Mouse (Mus musculus) embryonic facial prominence, embryonic 11.5 days (tissue): ENCODE measurements around the gene Pfdn5. TPM values are rescaled to one million over a fixed set of nuclear protein-coding genes. Genes with fewer than 3 reads are reported as not detected.

ENCODE experiments used
- ATAC-seq: fragments of 200-750 bp; cut with Nextera tagmentation; replicated peaks from 2 replicates; pipeline ENCODE4 v1.8.0; 2017; ENCODE audit warnings: low read depth; ENCODE audit not compliant: insufficient number of reproducible peaks, low FRiP score, low TSS enrichment
- DNase-seq: peaks from one replicate; pipeline ENCODE4 v3.0.0-alpha.2; 2015; ENCODE audit warnings: low spot score
- H3K27ac ChIP-seq: fragments of 300-500 bp; sonication (generic); replicated peaks from 2 replicates; pipeline ENCODE4 v1.5.1; 2014; ENCODE audit warnings: mild to moderate bottlenecking, low read depth, low read length, control low read depth
- H3K27me3 ChIP-seq: fragments of 300-500 bp; sonication (generic); 2 replicates; pipeline ENCODE4 v1.6.1; 2014; ENCODE audit warnings: mild to moderate bottlenecking, low read length, moderate library complexity, mixed read lengths; ENCODE audit not compliant: control insufficient read depth, insufficient read depth
- H3K36me3 ChIP-seq: fragments of 300-500 bp; sonication (generic); replicated peaks from 2 replicates; pipeline ENCODE4 v1.6.1; 2014; ENCODE audit warnings: low read depth, mild to moderate bottlenecking, low read length, moderate library complexity, mixed read lengths; ENCODE audit not compliant: control insufficient read depth, insufficient read depth
- H3K4me1 ChIP-seq: fragments of 300-500 bp; sonication (generic); 2 replicates; pipeline ENCODE4 v1.6.1; 2014; ENCODE audit warnings: low read length, mixed read lengths; ENCODE audit not compliant: control insufficient read depth, insufficient read depth
- H3K4me2 ChIP-seq: fragments of 300-500 bp; sonication (generic); 2 replicates; pipeline ENCODE4 v1.6.1; 2014; ENCODE audit warnings: low read depth, mild to moderate bottlenecking, control low read depth, low read length, moderate library complexity
- H3K4me3 ChIP-seq: fragments of 300-500 bp; sonication (generic); 2 replicates; pipeline ENCODE4 v1.5.1; 2014; ENCODE audit warnings: low read depth, low read length, control low read depth
- H3K9ac ChIP-seq: fragments of 300-500 bp; sonication (generic); replicated peaks from 2 replicates; pipeline ENCODE4 v1.6.1; 2014; ENCODE audit warnings: mild to moderate bottlenecking, control low read depth, low read length
- H3K9me3 ChIP-seq: fragments of 300-500 bp; sonication (generic); replicated peaks from 2 replicates; pipeline ENCODE4 v1.6.1; 2016; ENCODE audit warnings: mild to moderate bottlenecking, low read length, inconsistent platforms, mixed read lengths; ENCODE audit not compliant: control insufficient read depth
- WGBS: fragments of 180-500 bp; shearing (Covaris S2); extraction: QIAGEN DNeasy Blood & Tissue Kit; methylation state at CpG from one replicate; pipeline ENCODE4 v1.1.7; 2014; 5-methylcytosine and 5-hydroxymethylcytosine counted together
- polyA plus RNA-seq: library from polyadenylated mRNA; unstranded; fragments of >200 nt; fragmentation: Nextera tagmentation; extraction: Ambion mirVana; gene quantifications from 2 replicates; pipeline ENCODE4 v1.2.1, GENCODE M21; 2014

The Pfdn5 gene
- polyA plus RNA-seq, 1 experiment from 2014 or later, result 453 TPM

DNA sequence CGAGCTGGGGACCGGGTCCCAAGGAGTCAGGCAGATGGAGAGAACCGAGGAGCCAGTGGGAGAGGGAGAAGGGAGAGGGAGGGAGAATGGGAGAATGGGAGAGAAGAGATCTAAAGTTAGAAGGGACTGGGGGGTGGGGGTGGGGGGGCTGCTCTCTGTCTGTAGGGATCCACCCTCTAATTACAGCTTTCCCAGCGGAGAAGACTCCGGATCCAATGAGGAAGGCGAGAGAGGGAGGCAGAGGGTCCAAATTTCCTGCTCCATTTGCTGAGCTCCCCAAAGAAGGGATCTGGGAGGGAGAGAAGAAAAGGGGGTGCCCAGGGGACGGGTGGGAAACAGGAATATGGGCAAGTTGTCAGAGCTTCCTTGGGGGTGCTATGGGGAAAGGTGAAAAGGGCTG is 40.3 kb downstream of the Pfdn5 start:
- H3K27me3 ChIP-seq, result no peaks in the 10 kb centered on the region; the same call in 1 of the 2 replicates
- H3K9me3 ChIP-seq, result no peaks in the 10 kb centered on the region
- peaks cover 15% of the 10 kb centered on the region for H3K4me1 ChIP-seq
- no peak for DNase-seq
- peak overlapping the region; percentile 48 for H3K4me2 ChIP-seq
- ATAC-seq, result no peak
- H3K27ac ChIP-seq, result no peak overlapping the region
- H3K36me3 ChIP-seq, result no peaks in the 10 kb centered on the region
- peak overlapping the region; percentile 22 for H3K4me3 ChIP-seq
- peak overlapping the region; percentile 53 for H3K9ac ChIP-seq
- WGBS, result 2% methylated on average over 7 of the region's 7 CpGs

DNA sequence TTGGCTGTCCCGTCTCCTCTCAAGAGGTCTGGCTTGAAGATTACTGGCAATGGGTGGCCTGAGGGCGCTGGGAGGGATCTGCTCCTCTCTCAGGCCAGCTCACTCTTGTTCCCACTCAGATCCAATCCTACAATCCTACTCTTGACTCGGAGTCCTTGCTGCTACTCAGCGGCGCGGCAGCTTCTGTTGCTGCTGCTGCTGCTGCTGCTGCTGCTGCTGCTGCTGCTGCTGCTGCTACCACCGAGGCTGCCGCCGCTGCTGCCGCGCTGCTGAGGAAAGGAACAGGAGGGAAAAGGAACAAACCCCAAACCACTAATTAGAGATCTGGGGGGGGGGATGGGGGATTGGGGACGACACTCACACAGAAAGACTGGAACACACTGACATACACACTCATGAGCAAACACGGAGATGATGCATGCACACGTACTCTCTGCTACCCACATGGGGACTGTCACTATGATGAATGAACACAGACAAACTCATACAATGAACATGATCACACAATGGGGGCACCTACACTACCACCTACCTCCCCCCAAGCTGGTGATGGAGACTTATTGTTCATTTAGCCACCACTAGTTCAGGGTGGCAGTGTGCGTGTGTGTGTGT is 40.9 kb downstream of the Pfdn5 start, which contains the start of gene Sp7:
Sp7 (minus strand) TSS at position 450 of the 612 bp plus-strand sequence.
- H3K36me3 ChIP-seq, result no peaks in the 10 kb centered on the region
- peak; percentile 50 for DNase-seq
- H3K9ac ChIP-seq, result peak within 1 kb of the TSS; percentile 53
- no peak within 1 kb of the TSS for H3K27ac ChIP-seq
- H3K4me3 ChIP-seq, result peak within 1 kb of the TSS; percentile 22
- H3K27me3 ChIP-seq, result no peaks in the 10 kb centered on the region; the same call in 1 of the 2 replicates
- ATAC-seq, result no peak
- H3K4me1 ChIP-seq, result peaks cover 15% of the 10 kb centered on the region
- H3K4me2 ChIP-seq, result peak within 1 kb of the TSS; percentile 48
- no peaks in the 10 kb centered on the region for H3K9me3 ChIP-seq
- WGBS, result 8% methylated on average over 15 of the region's 15 CpGs

DNA sequence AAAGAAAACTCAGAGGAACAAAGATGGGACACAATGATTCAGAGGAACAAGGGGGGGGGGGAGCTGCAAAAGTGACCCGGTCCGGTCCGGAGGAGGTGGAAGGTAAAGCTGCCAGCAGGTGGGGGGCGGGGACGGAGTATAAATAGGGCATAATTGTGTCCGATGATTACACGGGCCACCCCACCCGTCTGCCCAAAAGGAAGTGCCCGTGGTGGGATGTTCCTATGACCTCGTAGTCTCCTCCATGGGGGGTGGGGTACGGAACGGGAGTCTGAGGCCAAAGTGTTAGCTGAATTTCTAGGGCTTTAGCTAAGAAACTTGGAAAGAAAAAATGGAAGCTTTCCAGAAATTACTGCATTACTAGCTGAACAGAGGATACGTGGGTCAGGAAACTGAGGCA is 44.1 kb downstream of the Pfdn5 start:
- no peak overlapping the region for H3K4me2 ChIP-seq
- DNase-seq (no peak), ATAC-seq (no peak)
- H3K27me3 ChIP-seq, result no peaks in the 10 kb centered on the region; the same call in 1 of the 2 replicates
- no peaks in the 10 kb centered on the region for H3K36me3 ChIP-seq
- no peaks in the 10 kb centered on the region for H3K9me3 ChIP-seq
- peaks cover 11% of the 10 kb centered on the region for H3K4me1 ChIP-seq
- 9% methylated on average over 13 of the region's 13 CpGs for WGBS
- no peak overlapping the region for H3K4me3 ChIP-seq
- H3K9ac ChIP-seq, result peak overlapping the region; percentile 39; the same call in 1 of the 2 replicates
- H3K27ac ChIP-seq, result peak overlapping the region; percentile 62; the same call in 1 of the 2 replicates

DNA sequence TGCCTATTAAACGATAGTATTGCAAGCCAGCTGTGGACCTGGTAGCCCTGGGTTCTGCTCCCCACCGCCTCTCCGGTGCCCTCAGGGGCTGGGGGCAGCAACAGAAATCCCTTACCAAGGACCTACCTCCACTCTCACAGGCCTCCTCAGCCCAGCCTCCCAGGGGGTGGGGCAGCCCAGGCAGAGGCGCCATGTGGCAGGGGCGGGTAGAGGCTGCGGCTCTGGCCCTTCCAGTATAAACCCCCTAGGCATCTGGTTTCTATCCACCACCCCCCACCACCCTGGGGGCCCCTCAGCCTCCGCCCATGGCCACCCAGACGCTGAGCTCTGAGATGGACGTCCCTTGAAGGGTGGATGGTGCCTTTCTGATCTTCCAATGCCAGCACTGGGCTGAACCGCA is 44.8 kb downstream of the Pfdn5 start:
- H3K27ac ChIP-seq, result peak overlapping the region; percentile 62
- 2% methylated on average over 10 of the region's 10 CpGs for WGBS
- no peaks in the 10 kb centered on the region; the same call in 1 of the 2 replicates for H3K27me3 ChIP-seq
- DNase-seq (peak; percentile 74), ATAC-seq (peak; percentile 59; the same call in 1 of the 2 replicates)
- peak overlapping the region; percentile 38 for H3K4me2 ChIP-seq
- peak overlapping the region; percentile 6; the same call in 1 of the 2 replicates for H3K4me3 ChIP-seq
- H3K9me3 ChIP-seq, result no peaks in the 10 kb centered on the region
- H3K4me1 ChIP-seq, result peaks cover 11% of the 10 kb centered on the region; the same call in 1 of the 2 replicates
- H3K9ac ChIP-seq, result peak overlapping the region; percentile 39
- no peaks in the 10 kb centered on the region for H3K36me3 ChIP-seq

DNA sequence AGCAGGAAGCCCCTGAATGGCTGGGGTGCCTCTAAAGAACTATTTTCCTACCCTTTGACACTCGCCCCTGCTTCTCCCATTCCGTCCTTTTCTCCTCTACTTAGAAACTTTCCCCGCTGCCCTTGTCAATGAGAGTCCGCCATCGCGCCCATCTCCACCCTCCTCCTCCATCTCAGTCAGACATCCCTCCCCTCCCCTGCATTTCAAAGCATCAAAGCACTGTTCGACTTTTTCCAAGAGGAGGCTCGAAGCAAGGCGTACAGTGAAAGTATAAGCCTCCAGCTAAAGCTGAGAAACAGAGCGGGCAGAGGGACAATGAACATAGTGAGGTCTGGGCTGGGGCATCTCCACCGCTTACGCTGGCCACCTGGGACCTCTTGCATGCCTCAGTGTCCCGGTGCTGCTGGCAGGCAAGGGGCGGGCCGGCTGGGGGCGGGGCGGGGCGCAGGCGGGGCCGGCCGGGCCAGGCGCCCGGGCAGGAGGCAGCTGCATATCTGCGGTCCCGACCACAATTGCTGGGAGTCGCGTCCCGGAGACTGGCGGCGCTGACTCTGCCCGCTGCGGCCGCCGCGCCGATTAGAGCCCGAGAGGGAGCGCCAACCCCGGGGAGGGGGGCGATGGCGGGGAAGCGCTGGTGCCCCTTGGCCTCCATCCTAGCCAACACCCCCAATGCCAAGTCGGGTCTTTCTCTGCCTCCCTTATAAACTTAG is 50.7 kb downstream of the Pfdn5 start:
- H3K9me3 ChIP-seq, result no peaks in the 10 kb centered on the region
- WGBS, result under 1% methylated on average over 43 of the region's 43 CpGs
- peak overlapping the region; percentile 75 for H3K9ac ChIP-seq
- peak overlapping the region; percentile 97 for H3K4me2 ChIP-seq
- H3K4me1 ChIP-seq, result peaks cover 3% of the 10 kb centered on the region; the same call in 1 of the 2 replicates
- peak overlapping the region; percentile 88 for H3K27ac ChIP-seq
- DNase-seq (peak; percentile 67), ATAC-seq (peak; percentile 67)
- no peaks in the 10 kb centered on the region for H3K27me3 ChIP-seq
- H3K36me3 ChIP-seq, result no peaks in the 10 kb centered on the region
- peak overlapping the region; percentile 55 for H3K4me3 ChIP-seq

DNA sequence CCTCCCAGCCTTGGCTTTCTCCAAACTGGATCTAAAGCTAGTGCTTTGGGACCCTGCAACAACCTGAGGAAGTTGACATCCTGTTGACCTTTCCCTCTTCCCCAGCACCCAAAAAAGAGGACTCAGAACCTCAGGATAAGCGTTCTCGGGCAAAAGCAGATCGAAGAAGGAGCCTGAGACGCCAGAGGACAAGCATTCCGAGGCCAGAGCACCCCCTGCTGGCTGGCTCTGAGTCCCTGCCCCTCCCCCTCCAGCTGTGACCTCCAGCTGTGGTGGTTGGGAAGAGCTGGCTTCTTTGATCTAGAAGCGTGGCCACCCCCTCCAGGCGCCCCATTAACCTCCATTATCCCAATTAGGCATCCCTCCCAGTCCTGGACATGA is 51.2 kb downstream of the Pfdn5 start:
- Histone ChIP-seq H3K4me2 (peak overlapping the region; percentile 97), H3K27ac (peak overlapping the region; percentile 88), H3K4me1 (peaks cover 3% of the 10 kb centered on the region; the same call in 1 of the 2 replicates), H3K9ac (peak overlapping the region; percentile 75), H3K27me3 (no peaks in the 10 kb centered on the region), H3K36me3 (no peaks in the 10 kb centered on the region), H3K9me3 (no peaks in the 10 kb centered on the region), H3K4me3 (peak overlapping the region; percentile 55)
- DNase-seq, result peak; percentile 96
- ATAC-seq, result peak; percentile 35; the same call in 1 of the 2 replicates
- WGBS, result 0% methylated on average over 7 of the region's 7 CpGs

DNA sequence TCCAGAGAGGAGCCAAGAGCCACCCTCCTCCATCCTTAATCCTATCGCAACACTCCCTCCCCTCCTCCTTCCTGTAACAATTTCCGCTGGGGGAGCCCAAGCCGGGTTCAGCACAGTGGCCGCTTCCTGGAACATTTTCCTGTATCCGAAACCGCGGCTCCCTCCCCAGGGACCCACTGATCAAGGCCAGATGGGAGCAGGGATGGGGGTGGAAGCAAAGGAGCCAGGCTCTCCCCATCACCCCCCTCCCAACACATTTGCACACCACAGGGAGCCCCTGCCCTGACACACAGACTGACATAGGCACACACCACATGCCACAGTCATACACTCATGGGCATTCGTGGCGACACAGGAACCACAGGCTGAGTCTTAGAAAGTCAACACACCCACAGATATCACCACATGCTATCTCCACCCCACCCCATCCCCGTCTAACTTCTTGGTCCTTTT is 51.9 kb downstream of the Pfdn5 start:
- Histone ChIP-seq H3K4me2 (peak overlapping the region; percentile 97), H3K9me3 (no peaks in the 10 kb centered on the region), H3K36me3 (no peaks in the 10 kb centered on the region), H3K9ac (peak overlapping the region; percentile 7), H3K27me3 (no peaks in the 10 kb centered on the region), H3K4me1 (peaks cover 3% of the 10 kb centered on the region; the same call in 1 of the 2 replicates), H3K4me3 (no peak overlapping the region), H3K27ac (peak overlapping the region; percentile 88)
- ATAC-seq (peak; percentile 51), DNase-seq (peak; percentile 79)
- 2% methylated on average over 10 of the region's 10 CpGs for WGBS
